Mouse (Mus musculus) midbrain, postnatal 0 days (tissue): Measurements from ENCODE around the gene Fkbp8. TPM values are rescaled to one million over a fixed set of nuclear protein-coding genes. Genes with fewer than 3 reads are reported as not detected.

Source experiments
- ATAC-seq: fragments of 200-750 bp; cut with Nextera tagmentation; 2 replicates; pipeline ENCODE4 v1.8.0; 2017; ENCODE audit warnings: moderate number of reproducible peaks, mild to moderate bottlenecking, moderate TSS enrichment, moderate library complexity; ENCODE audit not compliant: low FRiP score
- DNase-seq: peaks from one replicate; pipeline ENCODE4 v3.0.0-alpha.2; 2015; ENCODE audit warnings: low spot score
- H3K27ac ChIP-seq: fragments of 300-500 bp; sonication (generic); 2 replicates; pipeline ENCODE4 v1.5.1; 2014; ENCODE audit warnings: low read depth, mild to moderate bottlenecking, low read length, mixed read lengths
- H3K27me3 ChIP-seq: fragments of 300-500 bp; sonication (generic); 2 replicates; pipeline ENCODE4 v1.6.1; 2014; ENCODE audit warnings: low read length, control low read depth, mixed read lengths; ENCODE audit not compliant: insufficient read depth
- H3K36me3 ChIP-seq: fragments of 300-500 bp; sonication (generic); 2 replicates; pipeline ENCODE4 v1.6.1; 2014; ENCODE audit warnings: low read length, control low read depth, mixed read lengths; ENCODE audit not compliant: insufficient read depth
- H3K4me1 ChIP-seq: fragments of 300-500 bp; sonication (generic); 2 replicates; pipeline ENCODE4 v1.6.1; 2014; ENCODE audit warnings: mild to moderate bottlenecking, control low read depth, antibody characterized with exemption, low read length, mixed read lengths; ENCODE audit not compliant: insufficient read depth
- H3K4me2 ChIP-seq: fragments of 300-500 bp; sonication (generic); 2 replicates; pipeline ENCODE4 v1.6.1; 2014; ENCODE audit warnings: low read depth, mild to moderate bottlenecking, low read length, mixed read lengths; ENCODE audit not compliant: poor library complexity, severe bottlenecking
- H3K4me3 ChIP-seq: fragments of 300-500 bp; sonication (generic); 2 replicates; pipeline ENCODE4 v1.5.1; 2014; ENCODE audit warnings: low read depth, mild to moderate bottlenecking, low read length, moderate library complexity
- H3K9ac ChIP-seq: fragments of 300-500 bp; sonication (generic); replicated peaks from 2 replicates; pipeline ENCODE4 v1.6.1; 2014; ENCODE audit warnings: mild to moderate bottlenecking, low read length, moderate library complexity, mixed read lengths; ENCODE audit not compliant: poor library complexity, severe bottlenecking
- H3K9me3 ChIP-seq: fragments of 300-500 bp; sonication (generic); 2 replicates; pipeline ENCODE4 v1.6.1; 2016; ENCODE audit warnings: low read length, control low read depth
- CTCF ChIP-seq: IDR thresholded peaks from 2 replicates; pipeline ENCODE4 v1.5.1; 2016; ENCODE audit warnings: antibody characterized with exemption, mild to moderate bottlenecking
- WGBS: fragments of 180-500 bp; shearing (Covaris S2); extraction: QIAGEN DNeasy Blood & Tissue Kit; methylation state at CpG from one replicate; pipeline ENCODE4 v1.1.7; 2014; 5-methylcytosine and 5-hydroxymethylcytosine counted together
- polyA plus RNA-seq: library from polyadenylated mRNA; unstranded; fragments of >200 nt; fragmentation: Nextera tagmentation; extraction: Ambion mirVana; gene quantifications from 2 replicates; pipeline ENCODE4 v1.2.1, GENCODE M21; 2015
- total RNA-seq: library from RNA; depleted of rRNA; stranded (reverse); fragments of >200 nt; gene quantifications from 2 replicates; pipeline ENCODE4 v1.2.3, GENCODE M21; 2014

The Fkbp8 gene
- total and polyA plus RNA-seq, 2 experiments from 2014 or later: 351 to 490 TPM

- ATAC-seq (0 out of 2 replicates have a peak, but pooled peaks have one; percentile 2), DNase-seq (peak; percentile 74)
- Histone ChIP-seq H3K27ac (0 out of 2 replicates have a peak overlapping the region, but pooled peaks have one; percentile 26), H3K9me3 (no peaks in the 10 kb centered on the region), H3K4me2 (peak overlapping the region; percentile 74; the same call in 1 of the 2 replicates), H3K4me1 (peaks cover 7% of the 10 kb centered on the region; the same call in 1 of the 2 replicates), H3K36me3 (peaks cover 15% of the 10 kb centered on the region; the same call in 1 of the 2 replicates), H3K27me3 (peaks cover 30% of the 10 kb centered on the region), H3K9ac (no peak overlapping the region), H3K4me3 (no peak overlapping the region)
- peak; percentile 88 for TF ChIP-seq CTCF
- 75% methylated on average over 3 of the region's 3 CpGs for whole genome bisulfite sequencing
These were observed 22.7 kb upstream of the Fkbp8 start for GRCm38 (mm10) chr8:70504851-70505250.

GRCm38 (mm10) chr8:70505698-70506327 lies 21.7 kb upstream of the Fkbp8 start:
- 36% methylated on average over 32 of the region's 32 CpGs for WGBS
- no peak for TF ChIP-seq CTCF
- no peaks in the 10 kb centered on the region for H3K9me3 ChIP-seq
- ATAC-seq: peak; percentile 25; the same call in 1 of the 2 replicates
- H3K4me1 ChIP-seq: peaks cover 7% of the 10 kb centered on the region; the same call in 1 of the 2 replicates
- peak overlapping the region; percentile 74 for H3K4me2 ChIP-seq
- peaks cover 21% of the 10 kb centered on the region for H3K27me3 ChIP-seq
- H3K27ac ChIP-seq: peak overlapping the region; percentile 93
- H3K36me3 ChIP-seq: peaks cover 15% of the 10 kb centered on the region; the same call in 1 of the 2 replicates
- peak overlapping the region; percentile 70 for H3K4me3 ChIP-seq
- DNase-seq: peak; percentile 31
- H3K9ac ChIP-seq: peak overlapping the region; percentile 90

GRCm38 (mm10) chr8:70506328-70507026 lies 21.0 kb upstream of the Fkbp8 start, which contains the start of gene Rex1bd:
Gene Rex1bd, minus strand, starts transcription at chr8:70506752.
- Histone ChIP-seq H3K9ac (peak within 1 kb of the TSS; percentile 90), H3K4me1 (peaks cover 7% of the 10 kb centered on the region; the same call in 1 of the 2 replicates), H3K9me3 (no peaks in the 10 kb centered on the region), H3K4me3 (peak within 1 kb of the TSS; percentile 70), H3K36me3 (peaks cover 15% of the 10 kb centered on the region; the same call in 1 of the 2 replicates), H3K27ac (peak within 1 kb of the TSS; percentile 93), H3K27me3 (peaks cover 16% of the 10 kb centered on the region), H3K4me2 (peak within 1 kb of the TSS; percentile 74)
- peak; percentile 91 for TF ChIP-seq CTCF
- peak; percentile 93 for DNase-seq
- WGBS: 3% methylated on average over 39 of the region's 40 CpGs
- ATAC-seq: peak; percentile 83

- H3K27ac ChIP-seq: peak overlapping the region; percentile 93; the same call in 1 of the 2 replicates
- TF ChIP-seq CTCF: no peak
- no peak for ATAC-seq
These were observed 20.5 kb upstream of the Fkbp8 start for GRCm38 (mm10) chr8:70507027-70507393.

GRCm38 (mm10) chr8:70509281-70509952 lies 18.1 kb upstream of the Fkbp8 start:
- Histone ChIP-seq H3K4me3 (peak overlapping the region; percentile 69), H3K4me2 (peak overlapping the region; percentile 96), H3K27me3 (no peaks in the 10 kb centered on the region), H3K27ac (peak overlapping the region; percentile 93), H3K9me3 (no peaks in the 10 kb centered on the region), H3K9ac (peak overlapping the region; percentile 77), H3K36me3 (peaks cover 10% of the 10 kb centered on the region; the same call in 1 of the 2 replicates), H3K4me1 (peaks cover 7% of the 10 kb centered on the region; the same call in 1 of the 2 replicates)
- TF ChIP-seq CTCF: no peak
- WGBS: 16% methylated on average over 25 of the region's 25 CpGs
- ATAC-seq (no peak), DNase-seq (no peak)

More at GRCm38 (mm10) chr8:70507027-70507393, 20.5 kb upstream of the Fkbp8 start:
- Histone ChIP-seq H3K4me3 (no peak overlapping the region), H3K4me2 (no peak overlapping the region), H3K9me3 (no peaks in the 10 kb centered on the region), H3K36me3 (peaks cover 15% of the 10 kb centered on the region; the same call in 1 of the 2 replicates), H3K9ac (no peak overlapping the region), H3K4me1 (peaks cover 7% of the 10 kb centered on the region; the same call in 1 of the 2 replicates), H3K27me3 (peaks cover 11% of the 10 kb centered on the region)
- 59% methylated on average over 5 of the region's 5 CpGs for WGBS
- no peak for DNase-seq
